Mouse (Mus musculus) cerebellum, postnatal 4 days (tissue): ENCODE results near the gene Olfr1097.

Experiments used
- DNase-seq, 2 experiments: peaks; one replicate each; pipeline ENCODE4 v3.0.0; 2022; ENCODE audit warnings: low spot score in 2 of 2, mixed read lengths in 1 of 2

Olfr1097 gene

DNA sequence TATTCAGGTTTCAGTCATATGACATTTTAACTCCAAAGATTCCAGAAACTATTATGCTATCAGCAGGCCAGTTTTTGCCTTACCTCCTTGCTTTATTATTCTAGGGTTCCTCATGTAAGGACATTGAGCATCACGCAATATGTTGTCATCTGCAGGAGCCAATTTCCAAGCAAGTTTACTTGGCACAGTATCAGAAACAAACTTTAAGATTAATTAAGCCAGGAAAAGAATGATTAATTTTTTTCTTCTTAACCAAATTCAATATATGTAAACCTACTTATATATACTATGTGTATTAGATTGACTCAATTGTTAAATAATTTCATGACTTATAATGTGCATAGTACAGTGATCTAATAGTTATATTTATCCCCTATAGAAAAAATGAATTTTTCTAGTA is at the start of gene Olfr1097:
Gene Olfr1097, minus strand, starts transcription at position 101 of the 400 bp plus-strand sequence.
- no peak for DNase-seq

GRCm38 (mm10) chr2:86926557-86926956 is 34.5 kb upstream of the Olfr1097 start:
- DNase-seq = no peak

DNA sequence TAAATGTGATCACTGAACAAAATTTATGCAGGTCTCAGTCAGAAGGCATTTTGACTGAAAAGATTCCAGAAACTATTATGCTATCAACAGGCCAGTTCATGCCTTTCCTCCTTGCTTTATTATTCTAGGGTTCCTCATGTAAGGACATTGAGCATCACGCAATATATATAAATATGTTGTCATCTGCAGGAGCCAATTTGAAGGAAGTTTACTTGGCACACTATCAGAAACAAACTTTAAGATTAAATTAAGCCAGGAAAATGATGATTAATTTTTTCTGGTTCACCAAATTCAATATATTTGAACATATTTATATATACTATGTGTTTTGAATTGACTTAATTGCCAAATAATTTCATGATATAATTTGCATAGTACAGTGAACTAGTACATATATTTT is 32.4 kb upstream of the Olfr1097 start, which contains the start of gene Olfr1098:
Gene Olfr1098, minus strand, starts transcription at position 101 of the 400 bp plus-strand sequence.
- no peak for DNase-seq

DNA sequence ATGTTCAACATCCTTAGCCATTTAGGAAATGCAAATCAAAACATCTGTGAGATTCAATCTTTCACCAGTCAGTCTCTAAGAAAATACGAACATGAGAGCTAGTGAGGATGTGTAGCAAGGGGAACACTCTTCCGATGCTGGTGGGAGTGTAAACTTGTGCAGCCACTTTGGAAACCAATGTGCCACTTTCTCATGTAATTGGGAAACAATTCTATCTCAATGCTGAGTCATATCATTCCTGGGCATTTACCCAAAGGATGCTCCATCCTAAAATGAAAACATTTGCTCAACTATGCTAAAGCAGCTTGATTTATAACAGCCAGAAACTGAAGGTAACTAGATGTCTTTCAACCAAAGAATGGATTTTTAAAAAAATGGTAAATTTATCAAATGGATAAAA is 13.6 kb upstream of the Olfr1097 start:
- DNase-seq = no peak

DNA sequence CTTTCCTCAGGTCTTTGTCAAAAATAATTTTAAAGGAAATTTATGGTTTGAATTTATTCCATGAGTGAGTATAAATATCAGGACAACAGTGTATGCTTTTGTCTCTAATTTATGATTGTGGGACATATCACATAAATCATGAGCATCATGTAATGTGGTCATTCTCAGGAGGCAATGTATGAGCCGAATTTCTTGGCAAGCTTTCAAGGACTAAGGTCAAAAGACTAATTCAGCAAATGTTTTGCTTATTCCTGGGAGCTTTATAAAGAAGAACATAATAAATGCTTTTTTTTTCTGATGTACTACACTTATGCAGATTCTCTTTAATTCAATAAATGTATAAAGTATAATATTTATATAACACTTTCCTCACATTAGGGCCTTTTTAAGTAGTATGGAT is 17.3 kb downstream of the Olfr1097 start, which contains the start of gene Gm13723:
Gene Gm13723, minus strand, starts transcription at position 101 of the 400 bp plus-strand sequence.
- no peak for DNase-seq

DNA sequence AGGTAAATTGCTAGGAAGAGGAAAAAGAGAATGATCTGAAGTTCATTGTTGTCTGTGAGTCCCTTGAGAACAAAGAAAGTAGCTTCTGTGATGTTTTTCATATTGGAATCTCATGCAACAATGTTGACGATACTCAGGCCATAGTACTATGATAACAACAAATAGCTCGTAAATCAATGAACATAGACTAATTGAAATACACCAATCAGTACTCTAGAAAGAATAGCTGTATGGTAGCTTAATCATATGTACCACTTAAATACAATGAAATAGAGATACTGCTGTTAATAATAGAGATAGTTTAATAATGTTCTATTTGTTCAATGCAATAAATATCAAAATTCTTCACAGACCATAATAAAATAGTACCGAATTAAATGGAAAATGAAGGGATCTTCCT is 40.4 kb downstream of the Olfr1097 start, which contains the start of gene Olfr1095:
Gene Olfr1095, minus strand, starts transcription at position 101 of the 400 bp plus-strand sequence.
- no peak for DNase-seq
